Mouse (Mus musculus): ENCODE measurements around the gene Tmem167.
A peak's percentile ranks its signal among the peaks of the same experiment; 100 is the strongest.
"Not testable (repeated sequence)": the region's sequence is repeated elsewhere in the genome, so short reads cannot be mapped to it uniquely, and the experiment has no call there.

Tmem167 gene

GRCm38 (mm10) chr13:90088962-90089824 is at the start of gene Tmem167, which contains the start of gene Xrcc4:
Gene Tmem167, plus strand, starts transcription at chr13:90089123.
Gene Xrcc4, minus strand, starts transcription at chr13:90089608.
- peak; percentile 91 for DNase-seq (ENCODE audit: low spot score)

- no peak for DNase-seq (ENCODE audit: low spot score)
Measured at GRCm38 (mm10) chr13:90039613-90040012, 49.3 kb upstream of the Tmem167 start.

- DNase-seq (ENCODE audit: low spot score): no peak
Measured at GRCm38 (mm10) chr13:90051735-90052134, 37.2 kb upstream of the Tmem167 start.

GRCm38 (mm10) chr13:90052408-90052807 is 36.5 kb upstream of the Tmem167 start:
- DNase-seq (ENCODE audit: low spot score): no peak

GRCm38 (mm10) chr13:90061877-90062276 is 27.0 kb upstream of the Tmem167 start:
- no peak for DNase-seq (ENCODE audit: low spot score)

GRCm38 (mm10) chr13:90089825-90090183 is 881 bp downstream of the Tmem167 start:
- no peak for DNase-seq (ENCODE audit: low spot score)

GRCm38 (mm10) chr13:90101514-90101913 is 12.6 kb downstream of the Tmem167 start:
- no peak for DNase-seq (ENCODE audit: low spot score)

- no peak for DNase-seq (ENCODE audit: low spot score)
Measured at GRCm38 (mm10) chr13:90106139-90106538, 17.2 kb downstream of the Tmem167 start.

GRCm38 (mm10) chr13:90108746-90109145 is 19.8 kb downstream of the Tmem167 start:
- not testable (repeated sequence) for DNase-seq (ENCODE audit: low spot score)

- DNase-seq (ENCODE audit: low spot score): no peak
Measured at GRCm38 (mm10) chr13:90111681-90112080, 22.8 kb downstream of the Tmem167 start.

GRCm38 (mm10) chr13:90136156-90136910 is 47.4 kb downstream of the Tmem167 start:
- no peak for DNase-seq (ENCODE audit: low spot score)

GRCm38 (mm10) chr13:90141681-90142080 is 52.8 kb downstream of the Tmem167 start:
- no peak for DNase-seq (ENCODE audit: low spot score)

- DNase-seq (ENCODE audit: low spot score): no peak
Measured at GRCm38 (mm10) chr13:90143245-90143644, 54.3 kb downstream of the Tmem167 start.

- DNase-seq (ENCODE audit: low spot score): no peak
Measured at GRCm38 (mm10) chr13:90151881-90152280, 63.0 kb downstream of the Tmem167 start.

- no peak for DNase-seq (ENCODE audit: low spot score)
Measured at GRCm38 (mm10) chr13:90152536-90153273, 63.8 kb downstream of the Tmem167 start.

- DNase-seq (ENCODE audit: low spot score): no peak
Measured at GRCm38 (mm10) chr13:90164147-90164546, 75.2 kb downstream of the Tmem167 start.

- no peak for DNase-seq (ENCODE audit: low spot score)
Measured at GRCm38 (mm10) chr13:90167044-90167443, 78.1 kb downstream of the Tmem167 start.

- DNase-seq (ENCODE audit: low spot score): no peak
Measured at GRCm38 (mm10) chr13:90170100-90170781, 81.3 kb downstream of the Tmem167 start.

- DNase-seq (ENCODE audit: low spot score): no peak
Measured at GRCm38 (mm10) chr13:90170782-90171179, 81.9 kb downstream of the Tmem167 start.

- DNase-seq (ENCODE audit: low spot score): no peak
Measured at GRCm38 (mm10) chr13:90171390-90171789, 82.5 kb downstream of the Tmem167 start.

GRCm38 (mm10) chr13:90175662-90176061 is 86.7 kb downstream of the Tmem167 start:
- no peak for DNase-seq (ENCODE audit: low spot score)

- DNase-seq (ENCODE audit: low spot score): no peak
Measured at GRCm38 (mm10) chr13:90182262-90182661, 93.3 kb downstream of the Tmem167 start.
